Mouse (Mus musculus) mouse embryonic stem cell (cell line): Measurements from ENCODE around the gene Gmds.

Experiments used
- in situ Hi-C, 2 experiments: fragments of 300-500 bp; cut with MboI; formaldehyde crosslinking; loops; 1 replicate in 1 of 2; 3 replicates in 1 of 2; pipeline ENCODE4 v1.14.3; 2019 to 2020; ENCODE audit warnings: low sequenced_read_pairs in 2 of 2, low pct_unique_long_range_greater_than_20kb in 1 of 2, mixed read lengths in 1 of 2; ENCODE audit not compliant: unreplicated experiment in 1 of 2

The Gmds gene

DNA sequence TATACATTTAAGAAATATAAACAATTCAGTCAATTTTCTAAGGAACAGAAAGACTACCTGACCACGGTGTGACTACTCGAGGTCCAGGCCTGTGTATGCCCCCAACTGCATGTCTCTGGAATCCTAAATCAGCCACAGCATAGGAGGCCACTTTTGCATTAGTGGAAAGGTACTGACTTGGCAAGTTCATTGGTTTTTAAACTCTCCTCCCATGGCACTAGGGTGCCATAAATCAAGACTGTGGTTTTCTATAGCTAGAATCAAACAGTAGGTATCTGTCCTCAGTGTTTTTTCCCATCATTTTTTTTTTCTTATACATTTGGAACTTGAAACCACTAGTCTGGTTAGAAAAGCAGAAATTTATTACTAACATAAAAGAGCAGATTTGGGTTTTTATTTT lies 68.8 kb downstream of the Gmds start:
- in situ Hi-C loops = loop anchor here in 1 of 2 experiments (25.0 kb wide), 1 partner anchor 482 kb away; no protein-coding TSS in a partner anchor

DNA sequence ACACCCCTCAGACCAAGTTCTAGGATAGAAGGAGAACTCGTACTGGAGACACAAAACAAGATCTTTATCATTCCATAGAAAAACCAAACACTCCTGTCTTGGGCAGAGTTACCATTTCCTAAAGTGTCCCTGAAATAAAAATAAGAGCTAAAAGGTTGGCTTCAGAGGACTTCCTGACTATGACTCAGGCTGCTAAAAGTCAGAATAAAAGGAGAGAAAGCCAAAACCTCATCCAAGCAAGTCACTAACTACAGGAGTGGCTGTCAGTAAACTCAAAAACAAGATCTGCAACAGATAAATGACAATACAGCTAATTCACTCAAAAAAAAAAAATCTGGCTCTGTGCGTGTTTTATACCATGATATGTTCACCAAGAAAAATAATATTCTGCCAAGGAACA lies 69.3 kb downstream of the Gmds start:
- in situ Hi-C loops = loop anchor here in 1 of 2 experiments (25.0 kb wide), 1 partner anchor 482 kb away; no protein-coding TSS in a partner anchor

DNA sequence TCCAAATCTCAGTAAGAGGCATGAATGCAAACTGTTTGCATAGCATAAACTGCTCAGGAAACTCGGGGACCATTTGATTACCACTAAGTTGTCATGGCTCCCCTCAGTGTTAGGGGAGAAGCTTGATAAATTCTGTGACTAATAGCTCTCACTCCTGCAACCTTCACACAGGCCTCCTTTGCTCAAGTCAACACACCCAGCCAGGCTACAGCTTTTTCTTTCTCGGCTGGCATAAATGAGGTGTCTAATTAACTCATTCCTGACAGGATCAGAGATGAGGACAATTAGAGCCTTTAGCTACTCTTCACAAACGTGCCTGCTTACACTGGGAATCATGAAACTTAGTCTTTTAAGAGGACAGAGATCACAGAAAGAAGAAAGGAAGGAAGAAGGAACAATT lies 70.3 kb downstream of the Gmds start:
- in situ Hi-C loops = loop anchor here in 1 of 2 experiments (25.0 kb wide), 1 partner anchor 481 kb away; no protein-coding TSS in a partner anchor

DNA sequence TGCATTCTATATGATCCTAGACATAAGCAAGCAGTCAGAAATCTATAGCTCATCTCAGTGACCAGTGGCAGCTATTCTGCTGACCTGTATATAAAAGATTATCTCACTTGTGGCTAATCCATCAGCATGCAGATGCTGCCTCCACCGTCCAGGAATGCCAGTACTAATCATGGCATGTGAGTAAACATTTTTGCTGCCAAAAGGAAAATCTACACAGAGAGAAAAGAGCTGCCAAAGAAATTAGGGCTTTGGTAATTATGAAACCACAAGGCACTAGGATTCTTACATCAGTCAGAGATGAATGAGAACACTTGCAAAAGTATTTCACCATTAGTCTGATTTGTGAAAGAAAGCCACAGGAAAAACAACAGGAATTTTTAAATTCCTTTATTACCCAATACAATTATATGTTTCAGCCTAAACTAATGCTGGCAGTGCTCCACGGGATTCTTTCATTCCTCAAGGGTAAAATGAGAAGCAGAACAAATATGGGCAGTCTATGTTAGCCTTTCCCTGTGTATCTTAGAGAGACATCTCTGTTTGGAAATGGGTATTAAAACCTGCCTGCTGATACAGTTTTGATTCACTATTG lies 71.3 kb downstream of the Gmds start:
- in situ Hi-C loops = loop anchor here in 1 of 2 experiments (25.0 kb wide), 1 partner anchor 480 kb away; no protein-coding TSS in a partner anchor

DNA sequence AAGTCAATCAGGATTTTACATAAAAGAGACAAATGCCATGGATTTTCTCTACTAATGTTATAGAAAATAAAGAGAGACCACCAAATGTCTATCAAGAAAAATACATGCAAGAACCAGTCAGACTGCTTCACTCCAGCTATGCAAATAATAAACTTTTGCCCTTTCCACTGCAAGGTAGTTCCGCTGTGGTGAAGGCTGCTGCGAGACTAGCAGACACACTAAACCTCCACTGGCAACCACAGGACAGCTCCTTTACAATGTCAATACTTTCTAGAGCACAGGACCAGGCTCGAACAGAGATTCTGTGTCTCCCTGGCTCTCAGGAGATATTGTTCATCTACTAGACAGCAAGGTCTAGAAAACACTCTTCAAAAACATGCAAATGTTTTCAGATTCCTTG lies 71.8 kb downstream of the Gmds start:
- in situ Hi-C loops = loop anchor here in 1 of 2 experiments (25.0 kb wide), 1 partner anchor 479 kb away; no protein-coding TSS in a partner anchor

DNA sequence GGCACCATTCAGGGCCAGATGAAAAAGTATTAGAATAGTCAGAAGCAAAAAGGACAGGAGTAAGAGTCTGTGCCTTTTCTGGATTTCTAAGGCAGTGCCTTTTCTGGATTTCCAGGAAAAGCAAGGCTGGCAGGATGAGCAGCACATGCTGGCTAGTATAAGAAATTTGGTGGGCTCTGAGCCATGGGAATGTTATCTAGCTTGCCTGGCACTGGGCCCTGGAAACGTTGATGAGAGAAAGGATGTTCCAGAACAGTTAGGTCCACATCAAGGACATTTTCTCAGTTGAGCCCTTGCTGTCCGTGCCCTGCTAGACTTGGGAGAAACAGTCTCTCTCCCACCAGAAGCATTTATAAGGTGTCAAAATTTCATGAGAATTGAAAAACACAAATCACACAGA lies 82.4 kb downstream of the Gmds start:
- in situ Hi-C loops = loop anchor here in 1 of 2 experiments (25.0 kb wide), 1 partner anchor 469 kb away; no protein-coding TSS in a partner anchor

DNA sequence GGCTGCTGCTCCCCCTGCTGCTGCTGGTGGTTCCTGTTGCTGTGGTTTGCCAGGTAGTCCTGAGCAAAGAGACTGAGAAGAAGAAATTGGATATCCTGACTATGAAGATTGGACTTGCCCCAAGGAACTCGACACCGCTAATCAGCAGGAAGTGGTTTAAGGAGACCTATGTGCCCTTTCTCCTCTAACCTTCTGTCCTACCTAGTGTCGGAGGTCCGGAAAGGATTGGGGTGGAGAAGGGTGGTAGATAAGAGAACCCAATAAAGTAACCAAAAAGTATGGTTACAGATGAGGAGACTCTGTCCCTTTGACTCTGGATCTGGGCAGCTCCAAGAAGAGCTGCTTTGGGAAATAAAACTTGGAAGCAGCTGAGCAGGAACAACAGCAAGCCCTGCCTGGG lies 86.3 kb downstream of the Gmds start:
- in situ Hi-C loops = loop anchor here in 1 of 2 experiments (25.0 kb wide), 1 partner anchor 465 kb away; no protein-coding TSS in a partner anchor

DNA sequence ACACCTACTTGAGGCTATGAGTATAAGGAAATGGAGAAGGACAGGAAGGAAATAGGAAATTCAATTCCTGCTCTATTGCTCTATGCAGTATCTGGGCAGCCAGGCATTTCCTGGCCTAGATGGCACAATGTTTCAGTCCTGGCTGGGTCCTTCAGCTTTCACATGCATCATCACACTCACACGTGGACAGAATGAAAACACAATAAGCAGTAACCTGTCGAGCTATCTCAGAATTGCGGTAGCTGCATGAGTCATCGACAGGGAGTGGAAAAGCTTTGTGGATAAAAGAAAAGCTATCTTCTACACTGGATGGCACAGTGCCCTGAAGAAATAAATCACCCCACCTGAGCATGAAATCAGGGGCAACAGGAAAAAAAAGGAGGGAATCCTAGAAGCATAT lies 96.3 kb downstream of the Gmds start:
- in situ Hi-C loops = no loop called here

DNA sequence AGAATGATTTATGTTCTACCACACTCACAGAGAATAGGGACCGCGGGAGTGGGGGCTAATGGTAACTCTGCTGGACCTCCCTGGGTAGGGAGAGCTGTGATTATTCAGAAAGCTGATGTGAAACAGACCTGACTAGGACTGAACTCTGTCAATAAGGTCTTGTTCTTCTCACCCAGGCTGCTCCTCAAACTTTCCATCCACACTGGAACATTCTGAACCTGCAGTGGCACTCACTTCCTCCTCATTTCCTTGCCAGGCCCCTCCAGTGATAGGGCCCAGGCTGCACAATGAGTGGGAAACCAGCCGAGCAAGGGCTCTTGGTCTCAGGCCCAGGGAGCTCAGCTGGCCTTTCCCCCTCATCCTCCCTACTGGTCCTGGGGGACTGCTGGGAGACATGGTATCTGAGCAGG lies 102.3 kb downstream of the Gmds start:
- in situ Hi-C loops = no loop called here

DNA sequence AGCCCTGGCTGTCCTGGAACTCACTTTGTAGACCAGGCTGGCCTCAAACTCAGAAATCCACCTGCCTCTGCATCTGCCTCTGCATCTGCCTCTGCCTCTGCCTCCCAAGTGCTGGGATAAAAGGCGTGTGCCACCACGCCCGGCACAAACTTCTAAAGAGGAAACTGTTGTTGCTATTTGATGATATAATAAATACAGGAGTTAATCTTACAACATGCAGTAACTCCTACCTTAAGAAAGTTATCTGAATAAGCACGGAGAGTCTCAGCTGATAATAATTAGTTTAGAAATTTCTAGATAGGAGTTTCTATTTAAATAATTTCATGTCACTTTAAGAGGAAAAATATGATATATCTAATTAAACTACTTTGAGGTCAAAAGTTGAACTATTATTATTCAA lies 103.5 kb downstream of the Gmds start:
- in situ Hi-C loops = no loop called here

DNA sequence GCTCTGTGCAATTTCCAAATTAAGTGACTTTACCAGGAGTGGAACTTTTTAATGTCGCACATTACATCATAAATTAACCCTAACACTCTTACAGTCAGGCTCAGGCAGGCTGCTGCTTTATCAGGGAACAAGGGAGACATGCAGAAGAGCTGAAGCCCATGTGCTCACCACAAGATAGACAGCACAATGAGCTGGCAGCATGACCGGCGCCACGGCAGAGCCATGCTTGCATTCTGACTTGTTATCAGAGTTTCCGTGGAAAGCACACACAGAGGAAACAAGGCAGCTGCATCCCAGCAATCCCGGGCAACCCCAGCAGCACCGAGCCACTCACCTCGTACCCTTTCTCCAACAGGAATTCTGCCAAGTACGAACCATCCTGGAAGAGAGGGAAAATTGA lies 104.5 kb downstream of the Gmds start:
- in situ Hi-C loops = no loop called here

DNA sequence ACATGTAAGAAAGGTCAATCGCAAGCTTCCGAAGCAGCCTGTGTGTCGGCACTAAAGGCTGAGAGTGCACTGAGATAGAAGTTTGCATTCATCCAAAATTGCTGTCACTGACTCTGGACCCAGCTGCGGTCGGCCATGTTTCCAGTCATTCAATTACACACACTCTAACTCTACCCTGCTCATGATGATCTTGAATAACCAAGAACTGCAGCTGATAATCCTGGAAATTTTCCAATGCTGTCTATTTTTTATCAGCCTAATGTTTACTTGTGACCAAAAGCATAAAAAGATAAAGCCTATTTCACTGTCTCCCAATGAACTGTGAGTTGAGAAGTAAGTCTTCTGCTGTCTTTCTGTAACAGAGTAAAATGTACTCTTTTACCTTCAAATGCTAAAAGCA lies 106.1 kb downstream of the Gmds start:
- in situ Hi-C loops = no loop called here

DNA sequence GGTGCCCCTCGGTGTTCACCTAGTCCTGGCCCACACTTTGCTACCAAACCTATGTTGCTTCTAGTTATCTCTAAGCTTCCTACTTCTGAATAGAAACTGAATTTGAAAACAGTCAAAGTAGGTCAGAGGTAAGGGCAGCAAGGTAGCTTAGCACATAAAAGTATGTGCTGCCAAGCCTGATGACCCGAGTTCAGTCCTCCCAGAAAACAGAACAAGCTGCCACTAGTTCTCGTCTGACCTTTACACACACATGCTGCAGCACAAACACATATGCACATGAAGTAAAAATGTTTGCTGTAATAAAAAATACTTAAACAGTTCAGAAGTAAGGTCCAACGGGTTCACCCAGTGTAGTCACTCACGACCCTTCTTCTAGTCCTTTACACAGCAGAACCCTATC lies 106.6 kb downstream of the Gmds start:
- in situ Hi-C loops = no loop called here

DNA sequence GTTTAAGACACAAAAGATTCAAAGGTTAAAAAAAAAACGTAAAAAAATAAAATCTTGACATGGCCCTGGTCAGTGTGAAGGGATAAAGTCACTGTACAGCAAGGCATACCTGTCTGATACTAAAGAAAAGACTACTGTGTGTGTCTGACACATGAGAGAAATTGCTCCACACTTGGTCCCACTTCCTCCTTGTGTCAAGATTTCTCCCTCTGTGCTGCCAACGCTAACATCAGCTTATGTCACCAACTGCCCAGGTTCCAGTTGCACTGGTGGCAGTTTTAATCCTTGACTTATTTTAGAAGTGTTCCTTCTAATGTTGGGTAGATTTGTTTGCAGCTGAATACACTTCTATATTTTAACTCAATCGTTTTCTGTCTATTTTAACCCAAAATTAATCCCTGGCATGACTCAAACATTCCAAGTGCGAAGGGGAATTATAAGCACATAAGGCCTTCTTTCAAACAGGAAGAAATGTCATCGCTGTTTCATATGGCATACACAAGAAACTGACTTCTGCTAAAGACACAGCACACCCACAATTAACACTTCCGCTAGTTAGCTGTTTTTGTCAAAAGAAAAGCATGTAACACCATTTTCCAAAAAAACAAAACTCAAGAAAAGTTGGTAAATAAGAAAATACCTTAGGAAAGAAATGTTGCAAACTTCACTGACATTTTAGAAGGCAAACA lies 110.5 kb downstream of the Gmds start:
- in situ Hi-C loops = no loop called here

DNA sequence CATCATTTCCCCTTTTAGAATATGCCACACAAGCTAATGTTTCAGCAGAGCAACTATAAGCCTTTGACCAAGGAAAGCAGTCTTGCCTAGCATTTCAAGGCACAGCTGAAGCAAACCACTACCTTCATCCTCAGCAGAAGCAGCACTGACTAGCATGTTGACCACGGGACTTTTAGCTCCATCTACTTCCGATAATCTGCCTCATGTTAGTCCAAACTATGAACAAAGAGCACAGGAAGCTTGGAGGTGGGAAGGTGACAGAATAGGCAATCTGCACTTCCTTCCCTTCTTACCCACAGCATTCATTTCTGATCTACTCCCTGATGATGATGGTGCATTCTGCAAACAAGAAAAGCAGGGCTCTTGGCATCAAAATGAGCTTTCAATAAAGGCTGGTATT lies 120.9 kb downstream of the Gmds start:
- in situ Hi-C loops = no loop called here

DNA sequence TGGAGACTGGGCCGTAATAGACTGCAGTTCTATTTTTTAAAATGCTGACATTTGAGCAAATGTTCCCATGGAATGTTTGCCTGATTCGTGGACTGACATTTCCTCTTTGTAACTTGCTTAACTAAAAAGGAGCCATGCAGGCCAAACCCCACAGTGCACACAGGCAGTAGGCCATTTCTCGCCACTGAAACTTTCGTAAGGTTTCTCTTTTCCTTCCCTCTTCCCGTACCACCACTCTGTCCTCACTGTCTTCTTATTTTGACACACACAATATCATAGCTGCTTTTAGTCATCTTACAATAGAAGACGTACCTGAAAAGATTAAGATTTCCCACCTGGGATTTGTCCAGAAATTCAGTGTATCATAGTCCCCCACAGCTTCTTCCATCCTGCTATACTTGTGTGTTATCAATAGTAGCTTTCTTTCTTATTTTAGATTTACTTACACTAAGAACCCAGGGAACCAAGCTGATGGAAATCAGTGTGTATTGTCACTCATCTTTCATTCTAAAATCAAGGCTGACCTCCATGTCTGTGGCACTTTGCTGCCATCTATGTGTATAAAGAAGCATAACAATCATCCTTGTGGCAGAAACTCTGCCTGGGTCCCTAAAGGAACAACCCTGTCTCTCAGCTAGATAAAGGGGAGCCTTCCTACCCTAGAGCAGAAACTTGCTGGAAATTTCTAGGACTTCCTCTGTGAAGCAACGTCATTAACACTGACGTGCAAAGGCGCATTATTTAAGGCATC lies 124.7 kb downstream of the Gmds start:
- in situ Hi-C loops = no loop called here

DNA sequence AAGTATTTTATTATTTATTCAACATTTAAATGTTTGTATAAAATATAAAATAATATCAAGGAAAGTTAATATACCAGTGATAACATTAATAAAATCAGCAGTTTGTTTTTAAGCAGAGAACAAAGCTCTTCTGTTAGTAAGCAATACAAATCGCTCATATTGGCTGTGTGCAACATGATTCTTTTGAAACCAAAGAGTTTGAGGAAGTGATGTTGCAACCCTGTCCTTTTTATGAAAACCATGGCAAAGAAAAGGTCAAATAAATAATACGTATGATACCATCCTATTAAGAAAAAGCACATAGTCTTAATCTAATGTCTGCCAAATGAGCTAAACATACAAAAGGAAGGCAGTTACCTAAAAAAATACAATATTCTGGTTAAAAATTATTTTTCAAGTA lies 126.4 kb downstream of the Gmds start:
- in situ Hi-C loops = no loop called here

DNA sequence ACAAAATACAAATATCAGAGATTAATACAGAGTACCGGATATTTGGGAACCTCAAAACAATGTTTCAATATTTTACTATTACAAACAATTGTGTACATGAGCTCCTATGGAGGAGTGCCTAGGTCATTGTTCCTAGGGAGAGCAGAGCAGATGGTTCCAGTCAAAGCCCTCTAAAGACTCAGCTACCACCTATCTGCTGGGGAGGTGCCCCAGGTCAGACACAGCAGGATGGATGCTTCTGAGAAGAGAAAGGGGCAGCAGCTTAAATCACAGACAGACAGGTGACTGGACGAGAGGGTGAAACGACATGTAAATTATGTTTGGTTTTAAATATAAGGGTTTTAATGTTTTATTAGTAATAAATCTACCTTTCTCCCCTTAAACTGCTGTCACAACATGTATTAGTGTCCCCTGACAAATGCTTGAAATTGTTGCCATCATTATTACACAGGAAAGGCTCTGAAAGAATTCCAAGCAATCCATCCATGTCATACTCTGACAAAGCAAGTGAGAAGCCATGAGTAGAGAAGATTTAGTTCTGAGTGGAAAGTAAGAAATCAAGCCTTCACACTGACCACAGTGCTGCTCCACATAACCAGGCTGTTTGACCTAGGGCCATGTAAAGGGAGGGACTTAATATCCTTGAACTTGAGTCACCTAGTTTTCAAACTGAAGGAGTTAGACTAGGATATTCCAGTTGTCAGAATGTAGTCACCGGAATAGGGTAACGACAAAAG lies 131.2 kb downstream of the Gmds start:
- in situ Hi-C loops = no loop called here

DNA sequence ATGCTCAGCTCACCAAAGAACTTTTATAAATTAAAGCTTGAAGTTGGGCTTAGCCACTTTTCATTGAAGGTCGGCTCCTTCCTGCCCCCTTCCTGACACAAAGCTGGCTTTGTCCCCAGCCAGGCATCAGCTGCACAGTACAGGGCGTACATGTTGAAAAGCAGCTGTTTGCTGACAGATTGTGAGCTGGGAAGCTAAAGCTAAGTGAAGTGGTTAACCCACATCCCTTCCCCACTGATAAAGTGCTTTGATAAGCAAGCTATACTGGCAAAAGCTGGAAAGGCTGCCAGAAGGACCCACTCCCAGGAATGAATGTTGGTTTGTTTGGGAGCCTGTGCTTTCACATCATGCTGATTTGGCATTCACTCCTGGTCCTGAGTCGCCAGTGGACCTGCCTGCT lies 158.6 kb downstream of the Gmds start:
- in situ Hi-C loops = no loop called here
